Mouse (Mus musculus): ENCODE results near the gene Ints1. TPM values are rescaled to one million over a fixed set of nuclear protein-coding genes. Genes with fewer than 3 reads are reported as not detected.
"Not testable (repeated sequence)": the region's sequence is repeated elsewhere in the genome, so short reads cannot be mapped to it uniquely, and the experiment has no call there.

The Ints1 gene
- polyA plus RNA-seq, 1 experiment from 2014 or later = 23.7 TPM

- H3K36me3 ChIP-seq = peaks cover 43% of the 10 kb centered on the region
- H3K9ac ChIP-seq = no peak overlapping the region
- no peak for ATAC-seq (ENCODE audit: insufficient number of reproducible peaks, low FRiP score, low TSS enrichment, low read depth)
- H3K4me1 ChIP-seq = no peaks in the 10 kb centered on the region
- H3K27me3 ChIP-seq = no peaks in the 10 kb centered on the region
- no peak overlapping the region for H3K4me3 ChIP-seq (replicated peaks)
- H3K9me3 ChIP-seq (replicated peaks) = no peaks in the 10 kb centered on the region
- no peak overlapping the region for H3K4me2 ChIP-seq (replicated peaks)
- H3K27ac ChIP-seq (replicated peaks) = no peak overlapping the region
- 82% methylated on average over 16 of the region's 16 CpGs for WGBS
Observed at GRCm38 (mm10) chr5:139749413-139750125, 25.9 kb downstream of the Ints1 start.

- peaks cover 9% of the 10 kb centered on the region for H3K36me3 ChIP-seq
- H3K9ac ChIP-seq = no peak overlapping the region
- WGBS = 3% methylated on average over 3 of the region's 3 CpGs
- H3K27me3 ChIP-seq = no peaks in the 10 kb centered on the region
- H3K4me2 ChIP-seq (replicated peaks) = no peak overlapping the region
- peak; percentile 61; the same call in 1 of the 2 replicates for ATAC-seq (ENCODE audit: insufficient number of reproducible peaks, low FRiP score, low TSS enrichment, low read depth)
- no peaks in the 10 kb centered on the region for H3K9me3 ChIP-seq (replicated peaks)
- no peaks in the 10 kb centered on the region for H3K4me1 ChIP-seq
- no peak overlapping the region for H3K27ac ChIP-seq (replicated peaks)
- H3K4me3 ChIP-seq (replicated peaks) = no peak overlapping the region
Observed at GRCm38 (mm10) chr5:139745771-139746170, 29.7 kb downstream of the Ints1 start.

- not testable (repeated sequence) for H3K4me2 ChIP-seq (replicated peaks); H3K27me3 ChIP-seq; H3K4me3 ChIP-seq (replicated peaks); H3K36me3 ChIP-seq; H3K4me1 ChIP-seq; ATAC-seq (ENCODE audit: insufficient number of reproducible peaks, low FRiP score, low TSS enrichment, low read depth); H3K27ac ChIP-seq (replicated peaks); H3K9ac ChIP-seq; H3K9me3 ChIP-seq (replicated peaks)
- 30% methylated on average over 3 of the region's 3 CpGs for WGBS
Observed at GRCm38 (mm10) chr5:139742640-139743039, 32.8 kb downstream of the Ints1 start.

GRCm38 (mm10) chr5:139738592-139739315, 36.7 kb downstream of the Ints1 start:
- Histone ChIP-seq H3K27ac (replicated peaks) (no peak overlapping the region), H3K36me3 (no peaks in the 10 kb centered on the region), H3K9ac (no peak overlapping the region), H3K4me2 (replicated peaks) (no peak overlapping the region), H3K4me3 (replicated peaks) (no peak overlapping the region), H3K27me3 (no peaks in the 10 kb centered on the region), H3K4me1 (peaks cover 38% of the 10 kb centered on the region), H3K9me3 (replicated peaks) (no peaks in the 10 kb centered on the region)
- no peak for ATAC-seq (ENCODE audit: insufficient number of reproducible peaks, low FRiP score, low TSS enrichment, low read depth)
- WGBS = 70% methylated on average over 7 of the region's 7 CpGs

DNA sequence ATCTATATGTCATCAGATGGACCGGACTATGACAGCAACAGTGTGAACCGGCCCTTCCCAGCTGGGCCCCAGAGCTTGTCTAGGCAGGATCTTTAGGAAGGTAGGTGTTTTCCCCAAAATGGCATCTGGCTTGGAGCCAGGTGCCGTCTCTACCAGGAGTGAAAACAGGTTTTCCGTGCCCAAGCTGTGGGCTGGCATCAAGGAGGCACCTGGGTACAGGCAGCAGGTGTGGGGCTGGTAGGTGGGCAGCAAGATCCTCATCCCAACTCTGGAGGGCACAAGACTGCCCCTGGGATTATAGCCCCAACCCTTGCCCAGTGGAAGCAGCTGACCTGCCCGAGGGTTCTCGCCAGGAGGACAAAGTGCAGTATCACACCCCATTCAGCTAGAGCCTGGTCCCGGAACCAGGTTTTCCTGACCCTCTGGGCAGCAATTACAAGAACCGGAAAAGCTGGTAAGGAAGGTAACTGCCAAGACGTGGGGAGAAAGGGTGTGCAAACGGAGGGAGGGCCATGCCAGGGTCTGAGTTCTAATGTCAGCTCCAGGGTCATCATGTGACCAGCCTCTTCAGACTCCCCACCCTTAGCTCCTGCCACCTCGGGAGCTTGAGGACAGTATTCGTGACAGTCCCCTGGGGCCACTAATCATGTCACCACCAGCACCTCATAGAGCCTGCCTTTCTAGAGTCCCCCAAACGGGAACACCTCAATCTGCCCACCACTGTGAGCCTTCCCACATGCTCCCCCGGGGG, 37.5 kb downstream of the Ints1 start:
- H3K27ac ChIP-seq (replicated peaks) = peak overlapping the region; percentile 86
- H3K9me3 ChIP-seq (replicated peaks) = no peaks in the 10 kb centered on the region
- H3K4me1 ChIP-seq = peaks cover 43% of the 10 kb centered on the region
- H3K4me3 ChIP-seq (replicated peaks) = no peak overlapping the region
- no peaks in the 10 kb centered on the region for H3K27me3 ChIP-seq
- H3K9ac ChIP-seq = no peak overlapping the region
- H3K4me2 ChIP-seq (replicated peaks) = 0 out of 2 replicates have a peak overlapping the region, but pooled peaks have one; percentile 12
- no peaks in the 10 kb centered on the region for H3K36me3 ChIP-seq
- WGBS = 62% methylated on average over 14 of the region's 14 CpGs
- no peak for ATAC-seq (ENCODE audit: insufficient number of reproducible peaks, low FRiP score, low TSS enrichment, low read depth)

GRCm38 (mm10) chr5:139736504-139736940, 39.0 kb downstream of the Ints1 start:
- no peaks in the 10 kb centered on the region for H3K36me3 ChIP-seq
- no peak overlapping the region for H3K9ac ChIP-seq
- H3K4me2 ChIP-seq (replicated peaks) = peak overlapping the region; percentile 96
- peaks cover 53% of the 10 kb centered on the region for H3K4me1 ChIP-seq
- H3K27ac ChIP-seq (replicated peaks) = peak overlapping the region; percentile 86
- H3K27me3 ChIP-seq = no peaks in the 10 kb centered on the region
- peak overlapping the region; percentile 57 for H3K4me3 ChIP-seq (replicated peaks)
- peak; percentile 56 for ATAC-seq (ENCODE audit: insufficient number of reproducible peaks, low FRiP score, low TSS enrichment, low read depth)
- WGBS = 8% methylated on average over 10 of the region's 10 CpGs
- H3K9me3 ChIP-seq (replicated peaks) = no peaks in the 10 kb centered on the region

- Histone ChIP-seq H3K4me3 (replicated peaks) (peak within 1 kb of the TSS; percentile 57), H3K27me3 (no peaks in the 10 kb centered on the region), H3K36me3 (no peaks in the 10 kb centered on the region), H3K9me3 (replicated peaks) (no peaks in the 10 kb centered on the region), H3K4me1 (peaks cover 59% of the 10 kb centered on the region), H3K9ac (peak within 1 kb of the TSS; percentile 37), H3K27ac (replicated peaks) (peak within 1 kb of the TSS; percentile 86), H3K4me2 (replicated peaks) (peak within 1 kb of the TSS; percentile 96)
- 4% methylated on average over 49 of the region's 50 CpGs for WGBS
- ATAC-seq (ENCODE audit: insufficient number of reproducible peaks, low FRiP score, low TSS enrichment, low read depth) = peak; percentile 96
Observed at GRCm38 (mm10) chr5:139735677-139736503, 39.6 kb downstream of the Ints1 start, which contains the start of gene Micall2. Micall2 (minus strand) TSS chr5:139736336.

DNA sequence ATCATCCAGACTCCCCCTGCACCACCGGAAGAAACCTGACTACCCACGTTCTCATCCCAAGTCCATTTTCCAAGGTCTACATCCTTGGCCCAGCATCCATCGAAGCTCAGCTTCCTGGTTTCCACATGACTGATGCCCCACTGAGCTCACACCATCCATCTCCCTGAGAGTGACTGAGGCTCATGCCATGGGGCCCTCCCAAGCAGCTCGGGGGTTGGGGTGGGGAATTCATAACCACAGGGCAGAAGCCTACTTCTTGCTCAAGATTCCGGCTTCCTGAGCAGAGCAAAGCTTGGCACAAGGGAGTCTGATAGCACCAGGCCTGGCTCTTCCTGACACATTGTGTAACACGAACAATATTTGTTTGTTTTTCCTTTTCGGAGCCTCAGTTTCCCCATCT, 40.7 kb downstream of the Ints1 start:
- no peaks in the 10 kb centered on the region for H3K27me3 ChIP-seq
- H3K4me3 ChIP-seq (replicated peaks) = no peak overlapping the region; the same call in 1 of the 2 replicates
- peaks cover 70% of the 10 kb centered on the region for H3K4me1 ChIP-seq
- H3K9ac ChIP-seq = no peak overlapping the region
- no peaks in the 10 kb centered on the region for H3K9me3 ChIP-seq (replicated peaks)
- no peak overlapping the region for H3K27ac ChIP-seq (replicated peaks)
- ATAC-seq (ENCODE audit: insufficient number of reproducible peaks, low FRiP score, low TSS enrichment, low read depth) = no peak
- H3K4me2 ChIP-seq (replicated peaks) = peak overlapping the region; percentile 96
- WGBS = 67% methylated on average over 7 of the region's 7 CpGs
- no peaks in the 10 kb centered on the region for H3K36me3 ChIP-seq

DNA sequence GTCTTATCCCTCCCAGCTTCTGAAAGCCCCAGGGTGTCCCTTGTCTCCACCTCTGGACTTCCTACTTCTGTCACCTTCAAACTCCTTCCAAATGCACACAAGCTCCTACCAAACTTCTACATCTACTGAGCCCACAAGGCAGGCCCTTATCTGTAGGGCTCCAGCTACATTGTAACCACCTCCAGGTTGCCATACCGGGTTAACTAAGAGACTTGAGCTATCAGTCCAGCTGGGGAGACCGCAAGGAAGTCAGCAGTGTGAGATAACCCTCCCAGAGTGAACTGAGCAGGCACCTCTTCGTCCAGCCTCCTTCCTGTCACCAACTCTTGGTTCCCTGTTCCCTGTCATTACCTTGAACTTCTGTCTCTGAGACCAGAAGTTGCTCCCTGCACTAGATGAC, 41.5 kb downstream of the Ints1 start:
- peaks cover 70% of the 10 kb centered on the region for H3K4me1 ChIP-seq
- no peak overlapping the region for H3K4me3 ChIP-seq (replicated peaks)
- H3K9ac ChIP-seq = no peak overlapping the region
- no peak overlapping the region for H3K27ac ChIP-seq (replicated peaks)
- WGBS = 78% methylated on average over 3 of the region's 3 CpGs
- H3K36me3 ChIP-seq = no peaks in the 10 kb centered on the region
- H3K27me3 ChIP-seq = no peaks in the 10 kb centered on the region
- no peak for ATAC-seq (ENCODE audit: insufficient number of reproducible peaks, low FRiP score, low TSS enrichment, low read depth)
- H3K9me3 ChIP-seq (replicated peaks) = no peaks in the 10 kb centered on the region
- H3K4me2 ChIP-seq (replicated peaks) = no peak overlapping the region

DNA sequence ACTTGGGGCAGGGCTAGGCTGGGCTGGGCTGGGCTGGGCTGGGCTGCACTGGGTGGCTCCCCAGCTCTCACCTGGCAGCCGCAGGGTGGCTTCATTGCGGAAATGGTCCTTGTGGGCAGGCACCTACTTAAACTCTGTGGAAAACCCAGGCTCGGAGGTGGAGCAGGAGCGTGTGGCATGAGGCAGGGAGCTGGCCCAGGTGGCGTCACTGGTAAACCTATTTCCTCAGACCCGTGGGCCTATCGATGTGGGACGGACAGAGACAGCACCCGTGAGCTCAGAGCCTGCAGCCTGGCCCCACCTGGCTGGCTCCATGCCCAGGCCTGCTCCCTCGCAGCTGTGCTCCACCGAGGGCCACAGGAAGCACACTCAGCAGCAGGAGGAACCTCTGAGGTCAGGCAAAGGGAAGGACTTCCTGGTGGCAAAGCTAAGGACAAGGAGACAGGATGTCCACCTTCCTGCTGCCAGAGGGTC, 42.8 kb downstream of the Ints1 start:
- H3K4me2 ChIP-seq (replicated peaks) = peak overlapping the region; percentile 25

More for the DNA sequence above, 42.8 kb downstream of the Ints1 start:
- H3K9ac ChIP-seq = no peak overlapping the region
- H3K4me1 ChIP-seq = peaks cover 65% of the 10 kb centered on the region
- H3K9me3 ChIP-seq (replicated peaks) = no peaks in the 10 kb centered on the region
- 40% methylated on average over 11 of the region's 11 CpGs for WGBS
- peak overlapping the region; percentile 48 for H3K27ac ChIP-seq (replicated peaks)
- no peaks in the 10 kb centered on the region for H3K36me3 ChIP-seq
- H3K4me3 ChIP-seq (replicated peaks) = no peak overlapping the region
- no peak for ATAC-seq (ENCODE audit: insufficient number of reproducible peaks, low FRiP score, low TSS enrichment, low read depth)
- H3K27me3 ChIP-seq = no peaks in the 10 kb centered on the region
